Mouse (Mus musculus) forebrain, postnatal 0 days (tissue): ENCODE measurements around the gene Nr1h4. TPM values are rescaled to one million over a fixed set of nuclear protein-coding genes. Genes with fewer than 3 reads are reported as not detected.

Source experiments
- ATAC-seq: fragments of 200-750 bp; cut with Nextera tagmentation; 2 replicates; pipeline ENCODE4 v1.8.0; 2017; ENCODE audit warnings: mild to moderate bottlenecking, moderate library complexity
- DNase-seq: peaks from one replicate; pipeline ENCODE4 v3.0.0-alpha.2; 2015
- H3K27ac ChIP-seq: fragments of 300-500 bp; sonication (generic); 2 replicates; pipeline ENCODE4 v1.5.1; 2014; ENCODE audit warnings: low read depth, mild to moderate bottlenecking, antibody characterized with exemption, low read length, moderate library complexity, mixed read lengths
- H3K27me3 ChIP-seq: fragments of 300-500 bp; sonication (generic); 2 replicates; pipeline ENCODE4 v1.6.1; 2014; ENCODE audit warnings: mild to moderate bottlenecking, low read length, mixed read lengths; ENCODE audit not compliant: insufficient read depth
- H3K36me3 ChIP-seq: fragments of 300-500 bp; sonication (generic); 2 replicates; pipeline ENCODE4 v1.6.1; 2014; ENCODE audit warnings: mild to moderate bottlenecking, moderate library complexity; ENCODE audit not compliant: insufficient read depth
- H3K4me1 ChIP-seq: fragments of 300-500 bp; sonication (generic); 2 replicates; pipeline ENCODE4 v1.6.1; 2014; ENCODE audit warnings: antibody characterized with exemption; ENCODE audit not compliant: insufficient read depth
- H3K4me2 ChIP-seq: fragments of 300-500 bp; sonication (generic); 2 replicates; pipeline ENCODE4 v1.6.1; 2014; ENCODE audit warnings: low read depth, mild to moderate bottlenecking, moderate library complexity
- H3K4me3 ChIP-seq: fragments of 300-500 bp; sonication (generic); 2 replicates; pipeline ENCODE4 v1.5.1; 2014; ENCODE audit warnings: low read depth, low read length, mixed read lengths
- H3K9ac ChIP-seq: fragments of 300-500 bp; sonication (generic); 2 replicates; pipeline ENCODE4 v1.6.1; 2014; ENCODE audit warnings: mild to moderate bottlenecking
- H3K9me3 ChIP-seq: fragments of 300-500 bp; sonication (generic); 2 replicates; pipeline ENCODE4 v1.6.1; 2016; ENCODE audit warnings: low read length
- CTCF ChIP-seq: sonication (generic); IDR thresholded peaks from 2 replicates; pipeline ENCODE4 v1.5.1; 2016; ENCODE audit warnings: antibody characterized with exemption, control low read depth, low read depth
- WGBS: fragments of 180-500 bp; shearing (Covaris S2); extraction: QIAGEN DNeasy Blood & Tissue Kit; methylation state at CpG from one replicate; pipeline ENCODE4 v1.1.7; 2014; 5-methylcytosine and 5-hydroxymethylcytosine counted together
- polyA plus RNA-seq: library from polyadenylated mRNA; unstranded; fragments of >200 nt; fragmentation: Nextera tagmentation; extraction: Ambion mirVana; gene quantifications from 2 replicates; pipeline ENCODE4 v1.2.1, GENCODE M21; 2015
- total RNA-seq: library from RNA; depleted of rRNA; stranded (reverse); fragments of >200 nt; gene quantifications from 2 replicates; pipeline ENCODE4 v1.2.3, GENCODE M21; 2014; rRNA removed

The Nr1h4 gene
- total and polyA plus RNA-seq, 2 experiments from 2014 or later = not detected

- no peaks in the 10 kb centered on the region for H3K9me3 ChIP-seq
- H3K36me3 ChIP-seq = no peaks in the 10 kb centered on the region
- no peak overlapping the region for H3K4me3 ChIP-seq
- ATAC-seq (no peak), DNase-seq (no peak)
- no peak for TF ChIP-seq CTCF
- H3K27ac ChIP-seq = no peak overlapping the region
- 93% methylated on average over 8 of the region's 8 CpGs for WGBS
- H3K27me3 ChIP-seq = no peaks in the 10 kb centered on the region
- H3K9ac ChIP-seq = no peak overlapping the region
- H3K4me1 ChIP-seq = no peaks in the 10 kb centered on the region
- no peak overlapping the region for H3K4me2 ChIP-seq
Measured at GRCm38 (mm10) chr10:89422504-89423158, 110.8 kb downstream of the Nr1h4 start.

GRCm38 (mm10) chr10:89417966-89418365 lies 115.4 kb downstream of the Nr1h4 start:
- TF ChIP-seq CTCF = no peak
- Histone ChIP-seq H3K27me3 (no peaks in the 10 kb centered on the region), H3K4me3 (no peak overlapping the region), H3K9me3 (no peaks in the 10 kb centered on the region), H3K9ac (no peak overlapping the region), H3K27ac (no peak overlapping the region), H3K36me3 (no peaks in the 10 kb centered on the region), H3K4me1 (no peaks in the 10 kb centered on the region), H3K4me2 (no peak overlapping the region)
- 91% methylated on average over 2 of the region's 2 CpGs for WGBS
- no peak for ATAC-seq
- no peak for DNase-seq

GRCm38 (mm10) chr10:89415478-89415877 lies 117.9 kb downstream of the Nr1h4 start:
- 77% methylated on average over 3 of the region's 3 CpGs for WGBS
- H3K4me3 ChIP-seq = no peak overlapping the region
- no peaks in the 10 kb centered on the region for H3K27me3 ChIP-seq
- H3K4me2 ChIP-seq = no peak overlapping the region
- no peaks in the 10 kb centered on the region for H3K4me1 ChIP-seq
- DNase-seq (no peak), ATAC-seq (no peak)
- no peak overlapping the region for H3K9ac ChIP-seq
- no peaks in the 10 kb centered on the region for H3K36me3 ChIP-seq
- TF ChIP-seq CTCF = no peak
- H3K27ac ChIP-seq = no peak overlapping the region
- H3K9me3 ChIP-seq = no peaks in the 10 kb centered on the region

GRCm38 (mm10) chr10:89407551-89407950 lies 125.8 kb downstream of the Nr1h4 start:
- Histone ChIP-seq H3K4me3 (no peak overlapping the region), H3K4me2 (no peak overlapping the region), H3K4me1 (no peaks in the 10 kb centered on the region), H3K27me3 (no peaks in the 10 kb centered on the region), H3K27ac (no peak overlapping the region), H3K9ac (no peak overlapping the region), H3K9me3 (no peaks in the 10 kb centered on the region), H3K36me3 (no peaks in the 10 kb centered on the region)
- 81% methylated on average over 1 of the region's 1 CpGs for WGBS
- ATAC-seq (no peak), DNase-seq (no peak)
- no peak for TF ChIP-seq CTCF

GRCm38 (mm10) chr10:89406733-89407484 lies 126.5 kb downstream of the Nr1h4 start:
- H3K4me1 ChIP-seq = no peaks in the 10 kb centered on the region
- H3K4me2 ChIP-seq = no peak overlapping the region
- no peak overlapping the region for H3K4me3 ChIP-seq
- no peak for DNase-seq
- no peak for TF ChIP-seq CTCF
- H3K9ac ChIP-seq = no peak overlapping the region
- no peaks in the 10 kb centered on the region for H3K27me3 ChIP-seq
- H3K9me3 ChIP-seq = no peaks in the 10 kb centered on the region
- H3K27ac ChIP-seq = no peak overlapping the region
- ATAC-seq = no peak
- WGBS = 82% methylated on average over 5 of the region's 6 CpGs
- no peaks in the 10 kb centered on the region for H3K36me3 ChIP-seq

GRCm38 (mm10) chr10:89404936-89405335 lies 128.4 kb downstream of the Nr1h4 start:
- no peak for DNase-seq
- no peak for TF ChIP-seq CTCF

More at GRCm38 (mm10) chr10:89404936-89405335, 128.4 kb downstream of the Nr1h4 start:
- Histone ChIP-seq H3K4me1 (no peaks in the 10 kb centered on the region), H3K4me3 (no peak overlapping the region), H3K9ac (no peak overlapping the region), H3K9me3 (no peaks in the 10 kb centered on the region), H3K27ac (no peak overlapping the region), H3K36me3 (no peaks in the 10 kb centered on the region), H3K27me3 (no peaks in the 10 kb centered on the region), H3K4me2 (no peak overlapping the region)
- no peak for ATAC-seq
- WGBS = 88% methylated on average over 4 of the region's 4 CpGs

Other genes starting within 250 kb of the Nr1h4 start
- gene Ano4, start 188.8 kb downstream of the Nr1h4 start, total RNA-seq = 10.6 and 13.6 TPM in 2 replicates
- gene Ano4, start 188.8 kb downstream of the Nr1h4 start, polyA plus RNA-seq = 3.7 and 4.4 TPM in 2 replicates
- 3.8 and 6.2 TPM in 2 replicates for gene Gas2l3, start 89.6 kb downstream of the Nr1h4 start, total RNA-seq
- gene Gas2l3, start 89.6 kb downstream of the Nr1h4 start, polyA plus RNA-seq = 2.2 and 3.0 TPM in 2 replicates
- 1.4 and 2.3 TPM in 2 replicates for gene Slc17a8, start 87.7 kb upstream of the Nr1h4 start, total RNA-seq
- 0.24 and 0.50 TPM in 2 replicates for gene Slc17a8, start 87.7 kb upstream of the Nr1h4 start, polyA plus RNA-seq
- gene Scyl2, start 152.7 kb upstream of the Nr1h4 start, total RNA-seq = 39.9 and 43.9 TPM in 2 replicates
- 3.1 and 5.9 TPM in 2 replicates for gene Scyl2, start 152.7 kb upstream of the Nr1h4 start, polyA plus RNA-seq
- 46.9 and 48.8 TPM in 2 replicates for gene Actr6, start 198.7 kb upstream of the Nr1h4 start, total RNA-seq
- gene Actr6, start 198.7 kb upstream of the Nr1h4 start, polyA plus RNA-seq = 67.9 and 78.1 TPM in 2 replicates
- 33.0 and 39.4 TPM in 2 replicates for gene Uhrf1bp1l, start 211.4 kb upstream of the Nr1h4 start, total RNA-seq
- 20.8 and 30.2 TPM in 2 replicates for gene Uhrf1bp1l, start 211.4 kb upstream of the Nr1h4 start, polyA plus RNA-seq